Mouse (Mus musculus): ENCODE measurements at regions not wholly inside any gene's neighbourhood (a gene's known extent, or its start where the extent isn't known, plus 50 kb on each side); places are given as distances from the start of the nearest gene placed in this dataset.

- WGBS, result 79% methylated on average over 1 of the region's 1 CpGs
- Histone ChIP-seq H3K4me1 (ENCODE audit: control insufficient read depth, insufficient read depth, insufficient read length, low read length) (0 out of 2 replicates have a peak, but pooled peaks cover 2% of the 10 kb centered on the region), H3K27me3 (ENCODE audit: control insufficient read depth, insufficient read depth, low read length) (no peaks in the 10 kb centered on the region), H3K36me3 (ENCODE audit: control insufficient read depth, insufficient read depth, low read length) (no peaks in the 10 kb centered on the region), H3K27ac (ENCODE audit: insufficient read depth, low read depth, low read length) (no peak overlapping the region), H3K4me3 (ENCODE audit: low read depth, low read length) (no peak overlapping the region)
- TF ChIP-seq CTCF (IDR thresholded peaks at IDR 0.05; ENCODE audit: extremely low read depth, insufficient read length, insufficient replicate concordance, low read depth, low read length) (no peak), POLR2A (IDR thresholded peaks at IDR 0.05; ENCODE audit: low read depth, low read length) (no peak)
Observed at GRCm38 (mm10) chr3:149348459-149348971, 358.2 kb upstream of the Adgrl2 start.

GRCm38 (mm10) chr3:149347241-149347992, 357.1 kb upstream of the Adgrl2 start:
- Histone ChIP-seq H3K27me3 (ENCODE audit: control insufficient read depth, insufficient read depth, low read length) (no peaks in the 10 kb centered on the region), H3K27ac (ENCODE audit: insufficient read depth, low read depth, low read length) (no peak overlapping the region), H3K4me1 (ENCODE audit: control insufficient read depth, insufficient read depth, insufficient read length, low read length) (0 out of 2 replicates have a peak, but pooled peaks cover 2% of the 10 kb centered on the region), H3K36me3 (ENCODE audit: control insufficient read depth, insufficient read depth, low read length) (no peaks in the 10 kb centered on the region), H3K4me3 (ENCODE audit: low read depth, low read length) (no peak overlapping the region)
- 30% methylated on average over 6 of the region's 6 CpGs for WGBS
- TF ChIP-seq CTCF (IDR thresholded peaks at IDR 0.05; ENCODE audit: extremely low read depth, insufficient read length, insufficient replicate concordance, low read depth, low read length) (no peak), POLR2A (IDR thresholded peaks at IDR 0.05; ENCODE audit: low read depth, low read length) (no peak)

GRCm38 (mm10) chr3:149342511-149342910, 352.2 kb upstream of the Adgrl2 start:
- 75% methylated on average over 6 of the region's 6 CpGs for WGBS

GRCm38 (mm10) chr3:149339374-149339753, 349.0 kb upstream of the Adgrl2 start:
- Histone ChIP-seq H3K36me3 (ENCODE audit: control insufficient read depth, insufficient read depth, low read length) (no peaks in the 10 kb centered on the region), H3K27ac (ENCODE audit: insufficient read depth, low read depth, low read length) (no peak overlapping the region), H3K4me1 (ENCODE audit: control insufficient read depth, insufficient read depth, insufficient read length, low read length) (no peaks in the 10 kb centered on the region), H3K4me3 (ENCODE audit: low read depth, low read length) (no peak overlapping the region), H3K27me3 (ENCODE audit: control insufficient read depth, insufficient read depth, low read length) (no peaks in the 10 kb centered on the region)
- no peak for TF ChIP-seq CTCF (IDR thresholded peaks at IDR 0.05; ENCODE audit: extremely low read depth, insufficient read length, insufficient replicate concordance, low read depth, low read length)
- TF ChIP-seq POLR2A (IDR thresholded peaks at IDR 0.05; ENCODE audit: low read depth, low read length), result no peak
- WGBS, result 76% methylated on average over 3 of the region's 3 CpGs

More at GRCm38 (mm10) chr3:149342511-149342910, 352.2 kb upstream of the Adgrl2 start:
- no peaks in the 10 kb centered on the region for H3K27me3 ChIP-seq (ENCODE audit: control insufficient read depth, insufficient read depth, low read length)
- no peak for TF ChIP-seq CTCF (IDR thresholded peaks at IDR 0.05; ENCODE audit: extremely low read depth, insufficient read length, insufficient replicate concordance, low read depth, low read length)
- no peak for TF ChIP-seq POLR2A (IDR thresholded peaks at IDR 0.05; ENCODE audit: low read depth, low read length)
- H3K36me3 ChIP-seq (ENCODE audit: control insufficient read depth, insufficient read depth, low read length), result no peaks in the 10 kb centered on the region
- no peak overlapping the region for H3K27ac ChIP-seq (ENCODE audit: insufficient read depth, low read depth, low read length)
- H3K4me3 ChIP-seq (ENCODE audit: low read depth, low read length), result no peak overlapping the region
- H3K4me1 ChIP-seq (ENCODE audit: control insufficient read depth, insufficient read depth, insufficient read length, low read length), result 0 out of 2 replicates have a peak, but pooled peaks cover 2% of the 10 kb centered on the region

- no peak for TF ChIP-seq CTCF (IDR thresholded peaks at IDR 0.05; ENCODE audit: extremely low read depth, insufficient read length, insufficient replicate concordance, low read depth, low read length)
- TF ChIP-seq POLR2A (IDR thresholded peaks at IDR 0.05; ENCODE audit: low read depth, low read length), result no peak
- WGBS, result 29% methylated on average over 7 of the region's 7 CpGs
- no peak overlapping the region for H3K27ac ChIP-seq (ENCODE audit: insufficient read depth, low read depth, low read length)
- no peaks in the 10 kb centered on the region for H3K4me1 ChIP-seq (ENCODE audit: control insufficient read depth, insufficient read depth, insufficient read length, low read length)
- no peak overlapping the region for H3K4me3 ChIP-seq (ENCODE audit: low read depth, low read length)
- no peaks in the 10 kb centered on the region for H3K27me3 ChIP-seq (ENCODE audit: control insufficient read depth, insufficient read depth, low read length)
- H3K36me3 ChIP-seq (ENCODE audit: control insufficient read depth, insufficient read depth, low read length), result no peaks in the 10 kb centered on the region
Observed at GRCm38 (mm10) chr3:149338684-149339373, 348.5 kb upstream of the Adgrl2 start.

- WGBS, result 74% methylated on average over 6 of the region's 6 CpGs
- no peak overlapping the region for H3K4me3 ChIP-seq (ENCODE audit: low read depth, low read length)
- no peak for TF ChIP-seq POLR2A (IDR thresholded peaks at IDR 0.05; ENCODE audit: low read depth, low read length)
- no peak for TF ChIP-seq CTCF (IDR thresholded peaks at IDR 0.05; ENCODE audit: extremely low read depth, insufficient read length, insufficient replicate concordance, low read depth, low read length)
- H3K36me3 ChIP-seq (ENCODE audit: control insufficient read depth, insufficient read depth, low read length), result no peaks in the 10 kb centered on the region
- H3K27me3 ChIP-seq (ENCODE audit: control insufficient read depth, insufficient read depth, low read length), result no peaks in the 10 kb centered on the region
- H3K4me1 ChIP-seq (ENCODE audit: control insufficient read depth, insufficient read depth, insufficient read length, low read length), result no peaks in the 10 kb centered on the region
- H3K27ac ChIP-seq (ENCODE audit: insufficient read depth, low read depth, low read length), result no peak overlapping the region
Observed at GRCm38 (mm10) chr3:149335259-149335658, 344.9 kb upstream of the Adgrl2 start.

GRCm38 (mm10) chr3:149333607-149334006, 343.3 kb upstream of the Adgrl2 start:
- Histone ChIP-seq H3K27me3 (ENCODE audit: control insufficient read depth, insufficient read depth, low read length) (no peaks in the 10 kb centered on the region), H3K4me1 (ENCODE audit: control insufficient read depth, insufficient read depth, insufficient read length, low read length) (no peaks in the 10 kb centered on the region), H3K36me3 (ENCODE audit: control insufficient read depth, insufficient read depth, low read length) (no peaks in the 10 kb centered on the region), H3K27ac (ENCODE audit: insufficient read depth, low read depth, low read length) (no peak overlapping the region), H3K4me3 (ENCODE audit: low read depth, low read length) (no peak overlapping the region)
- 79% methylated on average over 5 of the region's 5 CpGs for WGBS
- TF ChIP-seq POLR2A (IDR thresholded peaks at IDR 0.05; ENCODE audit: low read depth, low read length) (no peak), CTCF (IDR thresholded peaks at IDR 0.05; ENCODE audit: extremely low read depth, insufficient read length, insufficient replicate concordance, low read depth, low read length) (no peak)
